Mouse (Mus musculus): ENCODE measurements around the gene Irgm1. TPM values are rescaled to one million over a fixed set of nuclear protein-coding genes. Genes with fewer than 3 reads are reported as not detected.

Irgm1 gene
- 25.7 and 35.0 TPM in 2 replicates for total RNA-seq (2012; rRNA removed)
- 58.1 and 63.8 TPM in 2 replicates for total RNA-seq (2014; rRNA removed)
- polyA plus RNA-seq (2012; ENCODE audit: insufficient read length, low read depth), result 49.0 and 52.2 TPM in 2 replicates

DNA sequence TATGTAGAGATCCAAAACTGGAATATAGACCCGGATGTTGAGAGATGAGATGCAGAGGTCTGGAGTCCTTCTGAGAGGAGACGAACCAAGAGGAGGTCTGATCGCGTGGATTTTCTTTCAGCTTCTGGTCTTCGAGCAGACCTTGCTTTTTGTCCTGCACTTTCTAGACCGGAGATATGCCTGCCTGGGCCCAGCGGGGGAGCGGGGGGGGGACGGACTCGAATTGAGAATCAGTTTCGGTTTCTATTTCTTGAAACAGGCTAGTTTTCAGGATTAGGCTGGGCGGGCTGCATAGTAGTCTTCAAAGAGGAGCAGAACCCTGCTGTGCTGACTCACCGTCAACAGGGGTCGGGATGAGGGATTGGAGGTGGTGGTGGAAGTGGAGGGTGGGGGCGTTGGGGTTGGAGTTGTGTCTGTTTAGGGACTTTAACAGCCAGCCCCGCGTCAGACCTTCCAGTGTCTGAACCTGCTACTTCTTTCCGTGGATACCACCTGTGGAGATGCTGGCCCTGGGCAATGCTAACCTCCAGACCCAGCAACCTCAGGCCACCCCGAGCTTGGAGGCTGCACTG lies at the start of gene Irgm1:
Gene Irgm1 (minus strand): TSS at position 483 of the 572 bp plus-strand sequence.
- in situ Hi-C loops (cut with MboI; ENCODE audit: low pct_ligation_motif_present, low pct_unique_long_range_greater_than_20kb, low sequenced_read_pairs) (loop anchor here (5.0 to 25.0 kb wide), 4 partner anchors 231 to 541 kb away; partner anchors contain the start of genes Mgat1 and Olfr1389), dilution Hi-C loops (cut with MboI; ENCODE audit: extremely low pct_ligation_motif_present, extremely low pct_unique_long_range_greater_than_20kb, low sequenced_read_pairs) (no loop called here)
- H3K27ac ChIP-seq (ENCODE audit: insufficient read depth, low read depth), result peak within 1 kb of the TSS; percentile 80
- peaks cover 9 to 19% of the 10 kb centered on the region in 2 experiments for H3K36me3 ChIP-seq (replicated peaks in 1 of 2; ENCODE audit: control insufficient read depth in 1 of 2, insufficient read depth in 1 of 2, low read length in 1 of 2)
- no peaks in the 10 kb centered on the region for H3K27me3 ChIP-seq (replicated peaks)
- no peak; the same call in none of the 2 replicates for TF ChIP-seq CHD2 (IDR thresholded peaks at IDR 0.05; ENCODE audit: low read length)
- no peak for TF ChIP-seq BHLHE40 (IDR thresholded peaks at IDR 0.05; ENCODE audit: low read depth, low read length)
- peak; percentile 57; the same call in 1 of the 2 replicates for TF ChIP-seq ELF1 (IDR thresholded peaks at IDR 0.05; ENCODE audit: low read depth, low read length)
- TF ChIP-seq JUN (IDR thresholded peaks at IDR 0.05; ENCODE audit: insufficient read depth, low read depth, low read length), result no peak
- peak; percentile 91 for TF ChIP-seq TBP (conservative IDR thresholded peaks at IDR 0.05; ENCODE audit: low read depth, low read length)
- TF ChIP-seq NELFE (IDR thresholded peaks at IDR 0.05; ENCODE audit: low read depth, low read length), result peak; percentile 92
- TF ChIP-seq IRF4 (IDR thresholded peaks at IDR 0.05; ENCODE audit: low read depth, low read length), result peak; percentile 99
- peak; percentile 97 for TF ChIP-seq PAX5 (IDR thresholded peaks at IDR 0.05; ENCODE audit: low read length)
- TF ChIP-seq TCF12 (IDR thresholded peaks at IDR 0.05; ENCODE audit: low read depth, low read length), result peak; percentile 94
- no peak for TF ChIP-seq ZNF384 (IDR thresholded peaks at IDR 0.05; ENCODE audit: low read depth, low read length)
- no peak for TF ChIP-seq ZC3H11A (IDR thresholded peaks at IDR 0.05; ENCODE audit: low read depth, low read length)
- TF ChIP-seq MEF2A (IDR thresholded peaks at IDR 0.05; ENCODE audit: borderline replicate concordance, low read depth, low read length), result peak; percentile 91
- peak; percentile 88 for TF ChIP-seq MYC (IDR thresholded peaks at IDR 0.05; ENCODE audit: low read depth, low read length)
- peak; percentile 56; the same call in 1 of the 2 replicates for TF ChIP-seq MAFK (IDR thresholded peaks at IDR 0.05; ENCODE audit: insufficient replicate concordance, low read length)
- no peak for TF ChIP-seq E2F4 (IDR thresholded peaks at IDR 0.05; ENCODE audit: insufficient replicate concordance, low read depth, low read length)
- TF ChIP-seq POLR2AphosphoS2 (IDR thresholded peaks at IDR 0.05; ENCODE audit: low read depth, low read length), result peak; percentile 92
- 0 out of 2 replicates have a peak, but pooled peaks have one; percentile 32 for TF ChIP-seq NRF1 (IDR thresholded peaks at IDR 0.05; ENCODE audit: low read depth, low read length)
- peak; percentile 72; the same call in 1 of the 2 replicates for TF ChIP-seq RCOR1 (conservative IDR thresholded peaks at IDR 0.05; ENCODE audit: low read depth, low read length)
- TF ChIP-seq JUND (conservative IDR thresholded peaks at IDR 0.05; ENCODE audit: low read depth, low read length), result peak; percentile 51
- no peak; the same call in 1 of the 2 replicates for TF ChIP-seq RAD21 (IDR thresholded peaks at IDR 0.05; ENCODE audit: low read depth, low read length)
- peak; percentile 97 for TF ChIP-seq MAZ (IDR thresholded peaks at IDR 0.05; ENCODE audit: low read depth, low read length)
- peak; percentile 78 for TF ChIP-seq MAX (IDR thresholded peaks at IDR 0.05; ENCODE audit: low read length)
- peak in 1 of 2 experiments; percentile 52; a peak in 2 of 4 replicates for TF ChIP-seq CTCF (conservative IDR thresholded peaks at IDR 0.05 in 1 of 2, IDR thresholded peaks at IDR 0.05 in 1 of 2; ENCODE audit: low read depth in 2 of 2, low read length in 2 of 2)
- TF ChIP-seq ZMIZ1 (IDR thresholded peaks at IDR 0.05; ENCODE audit: low read depth, low read length), result peak; percentile 92
- peak; percentile 98 for TF ChIP-seq ETS1 (conservative IDR thresholded peaks at IDR 0.05; ENCODE audit: low read depth, low read length)
- TF ChIP-seq UBTF (IDR thresholded peaks at IDR 0.05; ENCODE audit: low read depth, low read length), result 0 out of 2 replicates have a peak, but pooled peaks have one; percentile 27
- peak; percentile 65; the same call in 1 of the 2 replicates for TF ChIP-seq KAT2A (IDR thresholded peaks at IDR 0.05; ENCODE audit: insufficient replicate concordance, low read length)
- peak; percentile 40 for TF ChIP-seq SMC3 (IDR thresholded peaks at IDR 0.05; ENCODE audit: low read depth, low read length)
- peak; percentile 67 for TF ChIP-seq HCFC1 (IDR thresholded peaks at IDR 0.05; ENCODE audit: low read depth, low read length)
- peak; percentile 89 for TF ChIP-seq MXI1 (IDR thresholded peaks at IDR 0.05; ENCODE audit: low read depth, low read length)
- peak; percentile 62 for TF ChIP-seq EP300 (IDR thresholded peaks at IDR 0.05; ENCODE audit: low read length)
- peak; percentile 93 for TF ChIP-seq POLR2A (IDR thresholded peaks at IDR 0.05; ENCODE audit: low read depth, low read length)
- TF ChIP-seq SIN3A (IDR thresholded peaks at IDR 0.05; ENCODE audit: low read length), result peak; percentile 87
- H3K79me2 ChIP-seq (replicated peaks; ENCODE audit: control insufficient read depth, extremely low read depth, insufficient read depth, poor library complexity, severe bottlenecking), result peaks cover 25% of the 10 kb centered on the region
- DNase-seq (ENCODE audit: extremely low read depth), result peak; percentile 94
- peak within 1 kb of the TSS; percentile 61 to 69 (median 69) for H3K4me3 ChIP-seq (replicated peaks in 1 of 3; ENCODE audit: low read depth in 2 of 3, low read length in 2 of 3, poor library complexity in 1 of 3)
- H3K4me1 ChIP-seq (ENCODE audit: control insufficient read depth in 1 of 2, insufficient read depth in 2 of 2), result peaks cover 2 to 54% of the 10 kb centered on the region in 2 experiments; a peak in 2 of 4 replicates
- peak within 1 kb of the TSS; percentile 93 for H3K4me2 ChIP-seq (ENCODE audit: insufficient read depth, low read depth, poor library complexity, severe bottlenecking)
- H3K9me3 ChIP-seq (replicated peaks; ENCODE audit: low read length), result no peaks in the 10 kb centered on the region
- H3K9ac ChIP-seq (ENCODE audit: insufficient read depth, low read depth), result peak within 1 kb of the TSS; percentile 85

Measured in CH12.LX (cell line).